Mouse (Mus musculus) heart, embryonic 12.5 days (tissue): ENCODE data around the gene Cd300lf. TPM values are rescaled to one million over a fixed set of nuclear protein-coding genes. Genes with fewer than 3 reads are reported as not detected.
A peak's percentile ranks its signal among the peaks of the same experiment; 100 is the strongest.

Source experiments
- ATAC-seq: fragments of 200-750 bp; cut with Nextera tagmentation; 2 replicates; pipeline ENCODE4 v1.8.0; 2017; ENCODE audit warnings: moderate TSS enrichment, moderate library complexity; ENCODE audit not compliant: insufficient number of reproducible peaks, low FRiP score
- H3K27ac ChIP-seq: fragments of 300-500 bp; sonication (generic); 2 replicates; pipeline ENCODE4 v1.5.1; 2016; ENCODE audit warnings: mild to moderate bottlenecking, moderate library complexity; ENCODE audit not compliant: poor library complexity, severe bottlenecking
- H3K27me3 ChIP-seq: fragments of 300-500 bp; sonication (generic); replicated peaks from 2 replicates; pipeline ENCODE4 v1.6.1; 2016; ENCODE audit warnings: mild to moderate bottlenecking, moderate library complexity
- H3K36me3 ChIP-seq: fragments of 300-500 bp; sonication (generic); 2 replicates; pipeline ENCODE4 v1.6.1; 2016; ENCODE audit warnings: mild to moderate bottlenecking, moderate library complexity
- H3K4me1 ChIP-seq: fragments of 300-500 bp; sonication (generic); replicated peaks from 2 replicates; pipeline ENCODE4 v1.6.1; 2016; ENCODE audit warnings: mild to moderate bottlenecking
- H3K4me2 ChIP-seq: fragments of 300-500 bp; sonication (generic); 2 replicates; pipeline ENCODE4 v1.6.1; 2016; ENCODE audit warnings: mild to moderate bottlenecking, moderate library complexity
- H3K4me3 ChIP-seq: fragments of 300-500 bp; sonication (generic); 2 replicates; pipeline ENCODE4 v1.5.1; 2016; ENCODE audit warnings: mild to moderate bottlenecking
- H3K9ac ChIP-seq: fragments of 300-500 bp; sonication (generic); 2 replicates; pipeline ENCODE4 v1.6.1; 2016; ENCODE audit warnings: mild to moderate bottlenecking, moderate library complexity
- H3K9me3 ChIP-seq: fragments of 300-500 bp; sonication (generic); replicated peaks from 2 replicates; pipeline ENCODE4 v1.6.1; 2016; ENCODE audit warnings: mild to moderate bottlenecking, moderate library complexity
- WGBS: fragments of 180-500 bp; shearing (Covaris S2); methylation state at CpG from one replicate; pipeline ENCODE4 v1.1.7; 2016; 5-methylcytosine and 5-hydroxymethylcytosine counted together
- polyA plus RNA-seq: library from polyadenylated mRNA; unstranded; fragments of >200 nt; fragmentation: Nextera tagmentation; extraction: Ambion mirVana; gene quantifications from 2 replicates; pipeline ENCODE4 v1.2.1, GENCODE M21; 2016

Cd300lf gene
- polyA plus RNA-seq, 1 experiment from 2014 or later, result 0.09 TPM

DNA sequence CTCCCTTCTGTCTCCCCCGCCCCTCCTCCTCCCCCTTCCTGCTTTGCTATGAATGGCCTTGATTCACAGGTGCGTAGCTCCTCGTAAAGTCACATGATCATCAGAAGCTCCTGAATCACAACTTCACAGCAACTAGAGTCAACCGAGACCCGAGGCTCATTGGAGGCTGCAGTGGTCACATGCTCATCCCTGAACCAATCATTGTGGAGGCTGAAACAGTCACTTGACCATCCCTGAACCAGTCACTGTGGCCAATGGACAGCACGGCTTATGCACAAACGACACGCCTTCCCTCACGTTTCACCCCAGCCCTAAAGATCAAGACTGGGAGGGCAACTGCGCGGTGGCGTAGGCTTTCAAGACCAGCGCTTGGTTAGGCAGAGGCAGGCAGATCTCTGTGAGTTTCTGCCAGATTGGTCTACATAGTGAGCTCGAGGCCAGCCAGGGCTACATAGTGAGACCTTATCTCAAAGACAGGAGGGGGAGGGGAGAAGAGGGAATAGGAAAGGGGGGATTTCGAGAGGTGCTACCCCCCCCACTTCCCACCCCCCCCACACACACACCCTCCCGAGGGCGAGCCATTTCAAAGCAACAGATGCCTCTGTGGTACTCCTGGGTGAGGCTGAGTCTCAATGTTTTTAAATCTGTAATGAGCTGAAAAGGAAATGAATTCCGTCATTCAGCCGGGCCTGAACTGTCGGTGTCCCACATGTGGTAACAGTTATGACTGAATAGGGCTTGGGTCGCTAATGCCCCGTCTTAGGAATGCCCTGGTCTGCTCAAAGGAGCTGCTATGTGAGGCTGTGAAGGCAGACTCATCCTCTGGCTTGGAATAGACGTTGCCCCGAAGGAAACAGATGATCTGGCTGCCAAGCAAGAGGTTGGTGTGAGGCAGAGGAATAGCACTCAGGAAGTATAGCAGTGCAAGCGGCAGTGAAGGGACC is 30.1 kb downstream of the Cd300lf start:
- Histone ChIP-seq H3K4me2 (no peak overlapping the region), H3K4me3 (no peak overlapping the region), H3K9ac (no peak overlapping the region), H3K27me3 (no peaks in the 10 kb centered on the region), H3K9me3 (0 out of 2 replicates have a peak, but pooled peaks cover 3% of the 10 kb centered on the region), H3K36me3 (no peaks in the 10 kb centered on the region), H3K4me1 (peaks cover 16% of the 10 kb centered on the region), H3K27ac (no peak overlapping the region)
- 77% methylated on average over 25 of the region's 25 CpGs for WGBS
- ATAC-seq, result no peak

DNA sequence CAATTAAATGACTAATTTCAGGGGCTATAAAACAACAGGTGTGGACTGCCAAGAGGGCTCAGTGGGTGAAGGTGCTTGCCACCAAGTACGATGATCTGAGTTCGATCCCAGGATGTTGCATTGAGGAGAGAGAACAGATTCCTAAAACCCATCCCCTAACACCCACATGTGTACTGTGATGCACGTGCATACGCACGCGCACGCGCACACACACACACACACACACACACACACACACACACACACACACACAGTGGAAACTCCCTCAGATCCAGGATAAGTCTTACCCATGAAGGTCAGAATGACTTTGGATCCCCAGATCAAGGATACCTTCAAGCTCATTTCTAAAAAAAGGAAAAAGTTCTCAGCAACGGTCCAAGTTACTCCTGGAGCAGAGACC is 31.7 kb downstream of the Cd300lf start:
- H3K27ac ChIP-seq, result no peak overlapping the region
- no peaks in the 10 kb centered on the region for H3K36me3 ChIP-seq
- H3K4me1 ChIP-seq, result peaks cover 8% of the 10 kb centered on the region
- H3K27me3 ChIP-seq, result no peaks in the 10 kb centered on the region
- H3K9ac ChIP-seq, result no peak overlapping the region
- no peak overlapping the region for H3K4me3 ChIP-seq
- H3K4me2 ChIP-seq, result no peak overlapping the region
- no peak for ATAC-seq
- 0 out of 2 replicates have a peak, but pooled peaks cover 3% of the 10 kb centered on the region for H3K9me3 ChIP-seq
- WGBS, result 85% methylated on average over 9 of the region's 9 CpGs

DNA sequence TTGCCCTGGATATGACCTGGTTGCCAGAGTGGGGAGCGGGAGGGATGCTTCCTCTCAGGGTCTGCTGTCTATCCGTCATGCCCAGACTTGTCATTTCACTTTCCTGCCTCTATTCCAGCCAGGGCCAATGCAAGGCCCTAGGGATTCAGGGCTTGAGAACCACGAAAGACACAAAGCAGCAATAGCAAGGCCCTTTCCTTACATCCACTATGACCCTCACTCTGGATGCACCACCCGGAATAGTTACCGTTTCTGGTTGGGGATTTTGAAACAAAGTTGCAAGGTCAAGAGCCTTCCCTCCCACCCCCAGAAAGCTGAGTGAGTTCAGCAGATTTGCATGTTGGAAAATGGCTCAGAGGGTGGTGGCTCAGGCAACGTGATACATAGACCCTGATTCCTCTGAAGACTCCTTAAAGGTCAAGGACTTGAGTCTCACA is 32.2 kb downstream of the Cd300lf start:
- H3K9ac ChIP-seq, result no peak overlapping the region

DNA sequence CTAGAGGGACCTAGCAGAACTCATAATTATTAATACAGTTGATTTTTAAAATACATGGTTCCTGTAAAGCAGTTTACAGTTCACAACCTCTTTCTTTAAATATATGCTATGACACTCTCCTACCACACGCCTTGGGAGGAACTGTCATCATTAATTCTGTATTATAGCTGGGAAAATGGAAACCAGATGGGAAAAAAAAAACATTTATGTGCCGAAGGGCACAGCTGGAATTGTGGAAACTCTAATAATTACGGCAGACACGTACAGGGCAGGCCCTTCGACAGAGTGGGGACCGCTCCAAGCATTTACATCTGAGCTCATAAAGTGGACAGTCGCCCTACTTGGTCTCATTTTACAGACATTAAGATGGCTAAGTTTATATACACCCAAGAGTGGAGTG is 33.1 kb downstream of the Cd300lf start:
- H3K9me3 ChIP-seq, result no peaks in the 10 kb centered on the region
- ATAC-seq, result no peak
- no peaks in the 10 kb centered on the region for H3K36me3 ChIP-seq
- WGBS, result 73% methylated on average over 7 of the region's 7 CpGs
- H3K4me3 ChIP-seq, result no peak overlapping the region
- no peak overlapping the region for H3K27ac ChIP-seq
- no peak overlapping the region for H3K4me2 ChIP-seq
- H3K9ac ChIP-seq, result no peak overlapping the region
- peaks cover 6% of the 10 kb centered on the region for H3K4me1 ChIP-seq
- H3K27me3 ChIP-seq, result no peaks in the 10 kb centered on the region

More for the DNA sequence above, 32.2 kb downstream of the Cd300lf start:
- Histone ChIP-seq H3K27ac (no peak overlapping the region), H3K27me3 (no peaks in the 10 kb centered on the region), H3K9me3 (0 out of 2 replicates have a peak, but pooled peaks cover 3% of the 10 kb centered on the region), H3K4me2 (no peak overlapping the region), H3K36me3 (no peaks in the 10 kb centered on the region), H3K4me3 (no peak overlapping the region), H3K4me1 (peaks cover 6% of the 10 kb centered on the region)
- ATAC-seq, result no peak
- 62% methylated on average over 6 of the region's 6 CpGs for WGBS

DNA sequence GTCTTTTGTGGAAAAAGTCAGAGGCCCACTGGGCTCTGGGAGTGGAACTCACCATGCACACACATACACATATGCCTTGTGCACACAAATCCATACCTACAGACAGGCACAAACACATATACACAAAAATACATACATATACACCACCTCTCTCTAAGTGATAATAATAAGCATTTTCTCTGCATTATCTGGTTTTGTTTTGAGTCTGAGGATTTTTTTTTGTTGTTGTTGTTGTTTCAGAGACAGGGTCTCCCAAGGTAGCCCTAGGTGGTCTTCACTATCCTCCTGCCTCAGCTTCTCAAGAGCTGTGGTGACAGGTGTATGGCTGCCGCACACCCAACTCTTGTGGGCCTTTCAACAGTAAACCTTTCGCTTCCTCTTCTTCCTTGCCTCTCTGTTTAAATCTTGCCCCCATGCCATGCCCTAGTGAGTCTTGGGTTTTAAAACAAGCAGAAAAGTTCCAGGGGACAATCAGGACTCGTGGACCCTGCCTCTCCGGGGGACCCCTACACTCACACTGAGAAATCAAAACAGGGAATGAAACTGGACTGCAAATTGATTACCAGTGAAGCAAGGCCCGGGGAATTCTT is 33.7 kb downstream of the Cd300lf start:
- Histone ChIP-seq H3K9ac (no peak overlapping the region), H3K4me3 (no peak overlapping the region), H3K27ac (no peak overlapping the region), H3K9me3 (no peaks in the 10 kb centered on the region), H3K36me3 (no peaks in the 10 kb centered on the region), H3K27me3 (no peaks in the 10 kb centered on the region), H3K4me1 (peaks cover 6% of the 10 kb centered on the region), H3K4me2 (no peak overlapping the region)
- no peak for ATAC-seq
- WGBS, result 74% methylated on average over 5 of the region's 5 CpGs

DNA sequence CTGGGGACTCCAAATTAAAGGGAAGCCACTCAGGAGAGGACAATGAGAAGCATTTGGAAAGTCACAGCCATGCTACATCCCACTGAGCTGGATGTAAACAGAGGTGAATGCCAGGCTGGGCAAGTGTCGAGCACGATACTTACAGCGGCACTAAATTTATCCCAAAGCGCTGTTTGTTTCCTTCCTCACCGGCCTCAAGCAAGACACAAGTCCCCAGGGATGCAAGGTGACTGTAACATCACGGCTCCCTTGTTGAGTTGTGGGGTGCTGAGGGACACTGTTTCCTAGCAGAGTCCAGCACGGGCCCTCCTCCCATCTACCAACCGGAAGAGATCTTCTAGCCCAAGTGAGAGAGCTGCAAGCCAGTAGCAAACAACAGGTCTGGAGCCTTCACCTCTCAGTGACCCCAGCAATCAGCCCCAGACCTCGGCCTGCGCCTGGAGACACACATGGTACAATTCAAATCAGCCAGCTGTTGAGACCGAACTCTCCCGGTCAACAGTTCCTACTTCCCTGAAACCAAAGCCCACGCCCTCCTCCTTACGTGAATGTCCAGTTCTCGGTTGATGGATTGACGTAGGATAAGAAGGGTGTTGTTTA is 34.5 kb downstream of the Cd300lf start:
- WGBS, result 43% methylated on average over 16 of the region's 16 CpGs
- Histone ChIP-seq H3K27ac (no peak overlapping the region), H3K4me2 (no peak overlapping the region), H3K9me3 (no peaks in the 10 kb centered on the region), H3K36me3 (no peaks in the 10 kb centered on the region), H3K4me3 (no peak overlapping the region), H3K9ac (no peak overlapping the region), H3K4me1 (peaks cover 6% of the 10 kb centered on the region), H3K27me3 (no peaks in the 10 kb centered on the region)
- no peak for ATAC-seq

DNA sequence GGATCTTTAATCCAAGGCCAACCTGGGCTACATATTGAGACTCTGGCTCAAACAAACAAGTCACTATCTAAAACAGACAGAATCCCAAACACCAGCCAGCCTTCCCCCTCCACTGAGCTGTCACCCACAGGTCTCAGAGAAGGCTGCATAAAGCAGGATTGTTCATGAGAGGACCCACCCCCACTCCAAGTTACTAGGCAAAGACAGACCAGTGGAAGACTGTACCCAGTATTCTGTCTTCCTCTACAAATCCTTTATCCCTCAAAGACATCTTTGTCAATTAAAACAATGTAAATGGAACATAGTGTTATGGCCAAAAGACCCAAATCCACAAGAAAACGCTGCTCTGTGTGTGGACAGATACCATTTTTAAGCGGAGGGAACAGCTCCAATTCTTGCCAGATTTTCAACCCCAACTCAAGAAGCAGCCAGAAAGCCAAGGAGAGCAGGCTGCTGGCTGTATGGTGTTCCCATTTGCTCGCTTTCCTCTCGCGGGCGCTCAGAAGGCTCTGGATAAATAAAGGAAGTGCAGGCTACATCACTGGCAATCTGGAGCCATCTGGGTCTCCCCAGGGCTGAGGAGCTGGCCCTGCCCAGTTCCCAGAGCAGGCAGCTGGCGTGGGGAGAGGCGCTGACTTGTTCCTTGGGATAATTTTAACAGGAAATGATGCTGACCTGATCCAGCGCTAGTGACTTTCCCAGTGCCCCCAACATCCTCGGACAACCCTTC is 35.4 kb downstream of the Cd300lf start:
- H3K27ac ChIP-seq, result no peak overlapping the region
- H3K36me3 ChIP-seq, result no peaks in the 10 kb centered on the region
- ATAC-seq, result no peak
- no peaks in the 10 kb centered on the region for H3K9me3 ChIP-seq
- no peaks in the 10 kb centered on the region for H3K27me3 ChIP-seq
- peaks cover 6% of the 10 kb centered on the region for H3K4me1 ChIP-seq
- 40% methylated on average over 10 of the region's 10 CpGs for WGBS
- H3K4me3 ChIP-seq, result no peak overlapping the region
- no peak overlapping the region for H3K4me2 ChIP-seq
- H3K9ac ChIP-seq, result no peak overlapping the region

DNA sequence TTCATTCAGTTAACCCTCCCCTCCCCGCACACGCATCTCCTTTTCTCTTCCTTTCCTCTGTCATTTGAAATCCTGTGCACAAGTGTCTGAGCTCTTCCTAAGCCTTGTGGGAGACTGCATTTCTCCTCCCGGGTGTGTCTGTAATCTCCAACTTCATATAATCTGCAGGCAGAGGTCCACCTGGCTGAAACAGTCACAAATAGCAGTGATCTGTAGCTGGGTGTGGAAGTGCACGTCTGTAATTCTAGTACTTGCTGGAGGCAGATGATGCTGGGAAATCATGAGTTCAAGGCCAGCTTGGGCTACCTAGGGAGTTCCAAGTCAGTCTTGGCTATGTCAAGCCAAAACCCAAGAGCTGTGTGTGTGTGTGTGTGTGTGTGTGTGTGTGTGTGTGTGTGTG is 41.7 kb downstream of the Cd300lf start:
- Histone ChIP-seq H3K27ac (no peak overlapping the region), H3K9ac (no peak overlapping the region), H3K4me1 (peaks cover 9% of the 10 kb centered on the region; the same call in 1 of the 2 replicates), H3K36me3 (no peaks in the 10 kb centered on the region), H3K4me3 (no peak overlapping the region), H3K4me2 (peak overlapping the region; percentile 28; the same call in 1 of the 2 replicates), H3K9me3 (peaks cover 6% of the 10 kb centered on the region; the same call in 1 of the 2 replicates), H3K27me3 (peaks cover 47% of the 10 kb centered on the region)
- WGBS, result 17% methylated on average over 4 of the region's 4 CpGs
- ATAC-seq, result no peak

DNA sequence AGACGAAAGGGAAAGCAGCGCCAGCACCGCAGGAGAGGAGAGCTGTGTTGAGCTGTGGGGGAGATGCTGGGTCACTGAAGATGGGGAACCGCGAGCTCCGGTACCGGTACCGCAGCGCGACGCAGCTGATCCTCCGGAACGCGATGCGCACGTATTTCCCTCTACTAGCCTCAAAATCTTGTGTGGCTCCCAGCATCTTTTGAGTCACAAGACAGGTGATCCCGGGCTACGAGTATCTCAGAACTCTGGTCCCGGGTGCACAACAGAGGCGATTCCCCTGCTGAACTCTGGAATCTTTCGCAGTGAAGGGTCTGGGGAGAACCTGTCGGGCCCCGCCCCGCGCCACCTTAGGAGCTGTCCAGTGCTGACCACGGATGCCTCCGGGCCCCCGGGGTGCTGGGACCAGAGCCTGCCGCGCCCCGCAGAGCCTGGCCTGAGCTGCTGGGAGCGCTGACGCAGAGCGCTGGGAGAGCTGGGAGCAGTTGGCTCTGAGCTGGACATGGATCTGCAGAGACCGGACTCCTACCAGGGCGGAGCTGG is 42.4 kb downstream of the Cd300lf start, which contains the start of gene Rab37:
Rab37 (plus strand) TSS at position 70 of the 540 bp plus-strand sequence.
- Histone ChIP-seq H3K4me3 (no peak within 1 kb of the TSS), H3K9ac (no peak within 1 kb of the TSS), H3K27ac (no peak within 1 kb of the TSS), H3K9me3 (peaks cover 6% of the 10 kb centered on the region; the same call in 1 of the 2 replicates), H3K4me2 (peak within 1 kb of the TSS; percentile 28), H3K4me1 (peaks cover 9% of the 10 kb centered on the region; the same call in 1 of the 2 replicates), H3K36me3 (no peaks in the 10 kb centered on the region), H3K27me3 (peaks cover 47% of the 10 kb centered on the region)
- 2% methylated on average over 36 of the region's 36 CpGs for WGBS
- ATAC-seq, result no peak

DNA sequence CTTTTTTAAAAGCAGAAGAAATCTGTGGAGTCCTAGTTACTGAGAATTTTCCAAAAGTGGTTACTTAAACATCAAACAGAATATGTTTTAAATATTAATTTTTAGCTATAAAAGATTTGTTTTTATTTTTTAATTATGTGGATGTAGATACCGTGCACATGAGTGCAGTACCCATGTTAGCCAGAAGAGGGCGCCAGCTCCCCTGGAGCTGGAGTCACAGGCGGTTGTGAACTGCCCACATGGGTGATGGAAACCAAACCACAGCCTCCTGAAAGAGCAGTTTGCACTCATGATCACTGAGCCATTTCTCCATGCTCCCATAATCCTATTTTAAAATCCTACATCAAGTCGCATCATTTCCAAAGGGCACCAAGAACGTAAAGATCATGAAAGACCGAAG is 43.9 kb downstream of the Cd300lf start:
- Histone ChIP-seq H3K36me3 (no peaks in the 10 kb centered on the region), H3K4me1 (peaks cover 9% of the 10 kb centered on the region; the same call in 1 of the 2 replicates), H3K4me2 (no peak overlapping the region), H3K9ac (no peak overlapping the region), H3K27me3 (peaks cover 57% of the 10 kb centered on the region), H3K9me3 (peaks cover 6% of the 10 kb centered on the region; the same call in 1 of the 2 replicates), H3K27ac (no peak overlapping the region), H3K4me3 (no peak overlapping the region)
- ATAC-seq, result no peak
- 65% methylated on average over 6 of the region's 6 CpGs for WGBS
